Mouse (Mus musculus) forebrain, embryonic 15.5 days (tissue): ENCODE data around the gene 4930455H04Rik. TPM values are rescaled to one million over a fixed set of nuclear protein-coding genes. Genes with fewer than 3 reads are reported as not detected.

Source experiments
- ATAC-seq: fragments of 200-750 bp; cut with Nextera tagmentation; replicated peaks from 2 replicates; pipeline ENCODE4 v1.8.0; 2017; ENCODE audit warnings: mild to moderate bottlenecking, moderate TSS enrichment, moderate library complexity
- H3K27ac ChIP-seq: fragments of 300-500 bp; sonication (generic); replicated peaks from 2 replicates; pipeline ENCODE4 v1.5.1; 2015; ENCODE audit warnings: mild to moderate bottlenecking, inconsistent platforms
- H3K27me3 ChIP-seq: fragments of 300-500 bp; sonication (generic); 2 replicates; pipeline ENCODE4 v1.6.1; 2015; ENCODE audit warnings: inconsistent platforms
- H3K36me3 ChIP-seq: fragments of 300-500 bp; sonication (generic); 2 replicates; pipeline ENCODE4 v1.6.1; 2015; ENCODE audit warnings: mild to moderate bottlenecking, inconsistent platforms
- H3K4me1 ChIP-seq: fragments of 300-500 bp; sonication (generic); 2 replicates; pipeline ENCODE4 v1.6.1; 2015; ENCODE audit warnings: inconsistent platforms
- H3K4me2 ChIP-seq: fragments of 300-500 bp; sonication (generic); replicated peaks from 2 replicates; pipeline ENCODE4 v1.6.1; 2015; ENCODE audit warnings: mild to moderate bottlenecking, inconsistent platforms
- H3K4me3 ChIP-seq: fragments of 300-500 bp; sonication (generic); 2 replicates; pipeline ENCODE4 v1.5.1; 2015; ENCODE audit warnings: mild to moderate bottlenecking, inconsistent platforms
- H3K9ac ChIP-seq: fragments of 300-500 bp; sonication (generic); replicated peaks from 2 replicates; pipeline ENCODE4 v1.6.1; 2015; ENCODE audit warnings: mild to moderate bottlenecking, inconsistent platforms
- H3K9me3 ChIP-seq: fragments of 300-500 bp; sonication (generic); 2 replicates; pipeline ENCODE4 v1.6.1; 2016; ENCODE audit warnings: inconsistent platforms
- WGBS: fragments of 180-500 bp; shearing (Covaris S2); methylation state at CpG from one replicate; pipeline ENCODE4 v1.1.7; 2015; ENCODE audit warnings: mixed read lengths; 5-methylcytosine and 5-hydroxymethylcytosine counted together
- polyA plus RNA-seq: library from polyadenylated mRNA; unstranded; fragments of >200 nt; fragmentation: Nextera tagmentation; extraction: Ambion mirVana; gene quantifications from 2 replicates; pipeline ENCODE4 v1.2.1, GENCODE M21; 2015

Gene 4930455H04Rik
- polyA plus RNA-seq, 1 experiment from 2014 or later, result not detected

- Histone ChIP-seq H3K4me3 (no peak overlapping the region), H3K4me1 (no peaks in the 10 kb centered on the region; the same call in 1 of the 2 replicates), H3K9me3 (no peaks in the 10 kb centered on the region), H3K27me3 (no peaks in the 10 kb centered on the region), H3K9ac (no peak overlapping the region), H3K27ac (peak overlapping the region; percentile 29; the same call in 1 of the 2 replicates), H3K36me3 (no peaks in the 10 kb centered on the region), H3K4me2 (no peak overlapping the region)
- 38% methylated on average over 6 of the region's 6 CpGs for WGBS
- 0 out of 2 replicates have a peak, but pooled peaks have one; percentile 35 for ATAC-seq
Measured at GRCm38 (mm10) chr3:117007340-117007739, 39.3 kb downstream of the 4930455H04Rik start.

GRCm38 (mm10) chr3:117010182-117010581 lies 42.1 kb downstream of the 4930455H04Rik start:
- ATAC-seq, result no peak
- no peaks in the 10 kb centered on the region for H3K36me3 ChIP-seq
- no peak overlapping the region for H3K9ac ChIP-seq
- H3K9me3 ChIP-seq, result no peaks in the 10 kb centered on the region
- no peak overlapping the region for H3K4me2 ChIP-seq
- WGBS, result 82% methylated on average over 6 of the region's 6 CpGs
- no peaks in the 10 kb centered on the region for H3K27me3 ChIP-seq
- no peak overlapping the region for H3K4me3 ChIP-seq
- H3K4me1 ChIP-seq, result no peaks in the 10 kb centered on the region
- no peak overlapping the region for H3K27ac ChIP-seq

- no peak overlapping the region for H3K27ac ChIP-seq
- H3K36me3 ChIP-seq, result no peaks in the 10 kb centered on the region
- WGBS, result 88% methylated on average over 3 of the region's 3 CpGs
- H3K9me3 ChIP-seq, result no peaks in the 10 kb centered on the region; the same call in 1 of the 2 replicates
- ATAC-seq, result no peak
- H3K27me3 ChIP-seq, result no peaks in the 10 kb centered on the region
- H3K4me3 ChIP-seq, result no peak overlapping the region
- no peak overlapping the region for H3K4me2 ChIP-seq
- no peak overlapping the region for H3K9ac ChIP-seq
- 0 out of 2 replicates have a peak, but pooled peaks cover 3% of the 10 kb centered on the region for H3K4me1 ChIP-seq
Measured at GRCm38 (mm10) chr3:117020319-117020718, 52.3 kb downstream of the 4930455H04Rik start.

GRCm38 (mm10) chr3:117021907-117022306 lies 53.8 kb downstream of the 4930455H04Rik start:
- WGBS, result 45% methylated on average over 7 of the region's 7 CpGs

GRCm38 (mm10) chr3:117024111-117024510 lies 56.0 kb downstream of the 4930455H04Rik start:
- H3K27me3 ChIP-seq, result no peaks in the 10 kb centered on the region
- no peak overlapping the region for H3K9ac ChIP-seq
- no peak overlapping the region for H3K4me2 ChIP-seq
- 0 out of 2 replicates have a peak, but pooled peaks cover 3% of the 10 kb centered on the region for H3K4me1 ChIP-seq
- WGBS, result 92% methylated on average over 1 of the region's 1 CpGs
- H3K36me3 ChIP-seq, result no peaks in the 10 kb centered on the region
- no peak overlapping the region for H3K27ac ChIP-seq
- no peak for ATAC-seq
- H3K4me3 ChIP-seq, result no peak overlapping the region
- H3K9me3 ChIP-seq, result no peaks in the 10 kb centered on the region

More at GRCm38 (mm10) chr3:117021907-117022306, 53.8 kb downstream of the 4930455H04Rik start:
- Histone ChIP-seq H3K4me2 (no peak overlapping the region), H3K4me3 (no peak overlapping the region), H3K36me3 (no peaks in the 10 kb centered on the region), H3K4me1 (0 out of 2 replicates have a peak, but pooled peaks cover 3% of the 10 kb centered on the region), H3K9ac (no peak overlapping the region), H3K27ac (no peak overlapping the region), H3K27me3 (no peaks in the 10 kb centered on the region), H3K9me3 (no peaks in the 10 kb centered on the region; the same call in 1 of the 2 replicates)
- no peak for ATAC-seq

GRCm38 (mm10) chr3:117024557-117024956 lies 56.5 kb downstream of the 4930455H04Rik start:
- ATAC-seq, result no peak
- 84% methylated on average over 5 of the region's 5 CpGs for WGBS
- no peaks in the 10 kb centered on the region for H3K36me3 ChIP-seq

GRCm38 (mm10) chr3:117025421-117025820 lies 57.4 kb downstream of the 4930455H04Rik start:
- Histone ChIP-seq H3K4me2 (no peak overlapping the region), H3K9me3 (no peaks in the 10 kb centered on the region), H3K9ac (no peak overlapping the region), H3K4me1 (0 out of 2 replicates have a peak, but pooled peaks cover 3% of the 10 kb centered on the region), H3K36me3 (no peaks in the 10 kb centered on the region), H3K4me3 (no peak overlapping the region), H3K27me3 (no peaks in the 10 kb centered on the region), H3K27ac (no peak overlapping the region)
- ATAC-seq, result no peak
- WGBS, result 85% methylated on average over 3 of the region's 3 CpGs

More at GRCm38 (mm10) chr3:117024557-117024956, 56.5 kb downstream of the 4930455H04Rik start:
- Histone ChIP-seq H3K27me3 (no peaks in the 10 kb centered on the region), H3K4me3 (no peak overlapping the region), H3K9me3 (no peaks in the 10 kb centered on the region), H3K4me1 (0 out of 2 replicates have a peak, but pooled peaks cover 3% of the 10 kb centered on the region), H3K9ac (no peak overlapping the region), H3K4me2 (no peak overlapping the region), H3K27ac (no peak overlapping the region)

Other genes starting within 250 kb of the 4930455H04Rik start
- 13.4 and 14.4 TPM in 2 replicates for gene Agl, start 160.1 kb upstream of the 4930455H04Rik start, polyA plus RNA-seq
- 3.2 and 3.8 TPM in 2 replicates for gene Frrs1, start 108.8 kb upstream of the 4930455H04Rik start, polyA plus RNA-seq
- 16.7 and 18.5 TPM in 2 replicates for gene Palmd, start 720 bp downstream of the 4930455H04Rik start, polyA plus RNA-seq